Mouse (Mus musculus) cortical plate, adult 2 months (tissue): ENCODE results near the gene Tspan4. TPM values are rescaled to one million over a fixed set of nuclear protein-coding genes. Genes with fewer than 3 reads are reported as not detected.

Source experiments
- H3K27ac ChIP-seq: fragments of 200-500 bp; 2 replicates; pipeline ENCODE4 v1.5.1; 2012; ENCODE audit warnings: low read length, control low read depth, inconsistent platforms; ENCODE audit not compliant: insufficient read depth
- H3K4me1 ChIP-seq: fragments of 200-500 bp; 2 replicates; pipeline ENCODE4 v1.6.1; 2011; ENCODE audit warnings: low read length; ENCODE audit not compliant: control insufficient read depth, insufficient read depth
- H3K4me3 ChIP-seq: fragments of 200-500 bp; 2 replicates; pipeline ENCODE4 v1.5.1; 2011; ENCODE audit warnings: mild to moderate bottlenecking, low read length, control low read depth; ENCODE audit not compliant: insufficient read depth
- CTCF ChIP-seq: fragments of 200-500 bp; IDR thresholded peaks from 2 replicates; pipeline ENCODE4 v1.5.1; 2011; ENCODE audit warnings: mild to moderate bottlenecking, control low read depth, low read length; ENCODE audit not compliant: insufficient read depth; ENCODE audit errors: extremely low read depth
- POLR2A ChIP-seq: fragments of 200-500 bp; IDR thresholded peaks from 2 replicates; pipeline ENCODE4 v1.6.1; 2011; ENCODE audit warnings: mild to moderate bottlenecking, low read length, control low read depth; ENCODE audit not compliant: insufficient read depth; ENCODE audit errors: extremely low read depth
- polyA plus RNA-seq: library from polyadenylated mRNA; depleted of rRNA; stranded (reverse); fragments of >200 nt; gene quantifications from 2 replicates; pipeline ENCODE4 v1.2.3, GENCODE M21; 2012

Gene Tspan4
- polyA plus RNA-seq, 1 experiment: 33.0 TPM

- peaks cover 4% of the 10 kb centered on the region for H3K4me1 ChIP-seq
- no peak overlapping the region for H3K4me3 ChIP-seq
- H3K27ac ChIP-seq: no peak overlapping the region
- TF ChIP-seq CTCF (no peak), POLR2A (no peak)
Observed at GRCm38 (mm10) chr7:141451928-141452327, 23.1 kb upstream of the Tspan4 start.

GRCm38 (mm10) chr7:141453636-141454035 is 21.4 kb upstream of the Tspan4 start:
- peaks cover 1% of the 10 kb centered on the region for H3K4me1 ChIP-seq
- TF ChIP-seq POLR2A: no peak
- no peak for TF ChIP-seq CTCF
- H3K27ac ChIP-seq: no peak overlapping the region
- no peak overlapping the region for H3K4me3 ChIP-seq

- H3K27ac ChIP-seq: peak within 1 kb of the TSS; percentile 73
- no peaks in the 10 kb centered on the region; the same call in 1 of the 2 replicates for H3K4me1 ChIP-seq
Observed at GRCm38 (mm10) chr7:141454967-141455551, 20.0 kb upstream of the Tspan4 start, which contains the start of gene Pnpla2. Gene Pnpla2 (plus strand): TSS chr7:141455198.

GRCm38 (mm10) chr7:141455610-141456314 is 19.3 kb upstream of the Tspan4 start:
- H3K27ac ChIP-seq: peak overlapping the region; percentile 73
- H3K4me3 ChIP-seq: peak overlapping the region; percentile 89
- TF ChIP-seq POLR2A (no peak), CTCF (no peak)
- H3K4me1 ChIP-seq: no peaks in the 10 kb centered on the region; the same call in 1 of the 2 replicates

More at GRCm38 (mm10) chr7:141454967-141455551, 20.0 kb upstream of the Tspan4 start, which contains the start of gene Pnpla2:
- peak within 1 kb of the TSS; percentile 89 for H3K4me3 ChIP-seq
- no peak for TF ChIP-seq CTCF
- peak; percentile 91 for TF ChIP-seq POLR2A

- no peak overlapping the region for H3K27ac ChIP-seq
- H3K4me1 ChIP-seq: no peaks in the 10 kb centered on the region; the same call in 1 of the 2 replicates
- H3K4me3 ChIP-seq: peak overlapping the region; percentile 89; the same call in 1 of the 2 replicates
- TF ChIP-seq POLR2A (no peak), CTCF (no peak)
Observed at GRCm38 (mm10) chr7:141456739-141457138, 18.3 kb upstream of the Tspan4 start.

- Histone ChIP-seq H3K27ac (no peak overlapping the region), H3K4me1 (no peaks in the 10 kb centered on the region; the same call in 1 of the 2 replicates), H3K4me3 (no peak overlapping the region)
- no peak for TF ChIP-seq POLR2A
Observed at GRCm38 (mm10) chr7:141457236-141457635, 17.8 kb upstream of the Tspan4 start.

- no peak overlapping the region for H3K27ac ChIP-seq
- no peak overlapping the region for H3K4me3 ChIP-seq
- no peak for TF ChIP-seq POLR2A
- TF ChIP-seq CTCF: peak; percentile 40; the same call in 1 of the 2 replicates
- no peaks in the 10 kb centered on the region; the same call in 1 of the 2 replicates for H3K4me1 ChIP-seq
Observed at GRCm38 (mm10) chr7:141457986-141458660, 16.9 kb upstream of the Tspan4 start.

GRCm38 (mm10) chr7:141458661-141459060 is 16.4 kb upstream of the Tspan4 start:
- H3K4me3 ChIP-seq: no peak overlapping the region
- H3K4me1 ChIP-seq: no peaks in the 10 kb centered on the region; the same call in 1 of the 2 replicates
- H3K27ac ChIP-seq: no peak overlapping the region
- TF ChIP-seq CTCF (no peak), POLR2A (no peak)

DNA sequence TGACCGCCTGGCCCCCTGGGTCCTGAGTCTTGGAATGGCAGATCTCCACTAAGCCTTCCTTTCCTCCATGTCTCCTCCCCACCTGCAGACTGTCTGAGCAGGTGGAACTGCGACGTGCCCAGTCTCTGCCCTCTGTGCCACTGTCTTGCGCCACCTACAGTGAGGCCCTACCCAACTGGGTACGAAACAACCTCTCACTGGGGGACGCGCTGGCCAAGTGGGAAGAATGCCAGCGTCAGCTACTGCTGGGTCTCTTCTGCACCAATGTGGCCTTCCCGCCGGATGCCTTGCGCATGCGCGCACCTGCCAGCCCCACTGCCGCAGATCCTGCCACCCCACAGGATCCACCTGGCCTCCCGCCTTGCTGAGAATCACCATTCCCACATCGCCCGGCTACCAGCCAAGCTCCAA is 15.7 kb upstream of the Tspan4 start:
- H3K4me3 ChIP-seq: no peak overlapping the region
- H3K4me1 ChIP-seq: no peaks in the 10 kb centered on the region; the same call in 1 of the 2 replicates
- H3K27ac ChIP-seq: no peak overlapping the region
- TF ChIP-seq CTCF (no peak), POLR2A (no peak)
